ENCODE assay signal across 22 mouse cellular contexts in the genomic region with DNA sequence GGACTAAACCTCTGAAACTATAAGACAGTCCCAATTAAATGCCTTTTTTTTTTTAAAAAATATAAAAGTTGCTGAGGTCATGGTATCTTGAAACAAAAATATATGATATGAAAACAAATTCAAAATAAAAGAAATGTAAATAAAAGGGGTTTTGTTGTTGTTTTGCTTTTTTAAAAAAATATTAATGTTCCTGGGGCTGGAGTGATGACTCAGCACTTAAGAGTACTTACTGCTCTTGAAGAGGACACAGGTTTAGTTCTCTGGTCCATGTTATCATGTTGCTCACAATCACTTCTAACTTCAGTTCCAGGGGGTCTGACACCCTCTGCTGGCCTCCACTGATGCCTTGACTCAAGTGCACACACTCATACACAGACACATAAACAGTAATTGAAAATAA. TPM values are rescaled to one million over a fixed set of nuclear protein-coding genes. Genes with fewer than 3 reads are reported as not detected.
DNase-seq lines count a peak whose midpoint lies in the region; ATAC-seq and TF ChIP-seq lines count a peak whose summit lies in the region.
"Had no signal": no experiment of that assay in that cellular context is flagged by ENCODE, and none has a peak within 500 bp of the region (broad histone marks: within the 10 kb centered on the region; RNA-seq: fewer than 3 reads in every experiment).

No protein-coding gene starts in this region.

- no peak for TF ChIP-seq CTCF in midbrain, postnatal 0 days (IDR thresholded peaks at IDR 0.05)
- TF ChIP-seq CTCF in CH12.LX (conservative IDR thresholded peaks at IDR 0.05 in 1 of 2, IDR thresholded peaks at IDR 0.05 in 1 of 2; ENCODE audit: low read depth in 2 of 2, low read length in 2 of 2): no peak

- dilution Hi-C loops in CH12.LX (cut with MboI; ENCODE audit: extremely low pct_ligation_motif_present, extremely low pct_unique_long_range_greater_than_20kb, low sequenced_read_pairs): no loop called here

- no peak for TF ChIP-seq EP300 in CH12.LX (IDR thresholded peaks at IDR 0.05; ENCODE audit: low read length)

- no peak overlapping the region for H3K27ac ChIP-seq in midbrain, embryonic 11.5 days (ENCODE audit: low read depth, low read length)
- H3K27ac ChIP-seq in midbrain, postnatal 0 days (ENCODE audit: low read depth, low read length): no peak overlapping the region
- H3K27ac ChIP-seq in CH12.LX (ENCODE audit: insufficient read depth, low read depth): no peak overlapping the region
- no peak overlapping the region for H3K27ac ChIP-seq in ES-E14 (ENCODE audit: insufficient read depth, low read depth, low read length, poor library complexity, severe bottlenecking)

- peaks cover 17% of the 10 kb centered on the region for H3K4me1 ChIP-seq in midbrain, embryonic 11.5 days (ENCODE audit: control insufficient read depth, insufficient read depth, low read length)
- H3K4me1 ChIP-seq in midbrain, postnatal 0 days (ENCODE audit: insufficient read depth, low read length): peaks cover 16% of the 10 kb centered on the region
- H3K4me1 ChIP-seq in CH12.LX (ENCODE audit: control insufficient read depth in 1 of 2, insufficient read depth in 2 of 2): peaks cover 10 to 33% of the 10 kb centered on the region in 2 experiments
- no peaks in the 10 kb centered on the region for H3K4me1 ChIP-seq in ES-E14 (ENCODE audit: control insufficient read depth in 2 of 2, insufficient read depth in 2 of 2, low read length in 2 of 2, poor library complexity in 1 of 2)

- H3K4me2 ChIP-seq in midbrain, embryonic 11.5 days: no peak overlapping the region
- H3K4me2 ChIP-seq in midbrain, postnatal 0 days (ENCODE audit: low read depth, low read length, poor library complexity, severe bottlenecking): no peak overlapping the region
- no peak overlapping the region for H3K4me2 ChIP-seq in CH12.LX (ENCODE audit: insufficient read depth, low read depth, poor library complexity, severe bottlenecking)

- H3K4me3 ChIP-seq in midbrain, embryonic 11.5 days (ENCODE audit: low read depth, low read length): no peak overlapping the region
- no peak overlapping the region for H3K4me3 ChIP-seq in midbrain, postnatal 0 days (ENCODE audit: low read depth, low read length)
- H3K4me3 ChIP-seq in CH12.LX (replicated peaks in 1 of 3; ENCODE audit: low read depth in 2 of 3, low read length in 2 of 3, poor library complexity in 1 of 3) (no peak overlapping the region), ES-E14 (ENCODE audit: insufficient read depth in 1 of 2, low read depth in 1 of 2, low read length in 2 of 2, poor library complexity in 1 of 2, severe bottlenecking in 1 of 2) (no peak overlapping the region)

- H3K9me3 ChIP-seq in midbrain, embryonic 11.5 days (ENCODE audit: control insufficient read depth, low read length): no peaks in the 10 kb centered on the region
- H3K9me3 ChIP-seq in midbrain, postnatal 0 days (ENCODE audit: low read length): no peaks in the 10 kb centered on the region
- H3K9me3 ChIP-seq in CH12.LX (replicated peaks; ENCODE audit: low read length): no peaks in the 10 kb centered on the region
- no peaks in the 10 kb centered on the region for H3K9me3 ChIP-seq in ES-E14 (ENCODE audit: control insufficient read depth, insufficient read depth, low read depth, low read length)
- H3K9me3 ChIP-seq: G1E had no signal

- H3K36me3 ChIP-seq in midbrain, embryonic 11.5 days (ENCODE audit: control insufficient read depth, insufficient read depth, low read length): no peaks in the 10 kb centered on the region
- no peaks in the 10 kb centered on the region for H3K36me3 ChIP-seq in midbrain, postnatal 0 days (ENCODE audit: insufficient read depth, low read length)
- H3K36me3 ChIP-seq in CH12.LX (replicated peaks in 1 of 2; ENCODE audit: control insufficient read depth in 1 of 2, insufficient read depth in 1 of 2, low read length in 1 of 2): no peaks in the 10 kb centered on the region
- H3K36me3 ChIP-seq in ES-E14 (ENCODE audit: control insufficient read depth, insufficient read depth, low read length, poor library complexity, severe bottlenecking): no peaks in the 10 kb centered on the region
- H3K36me3 ChIP-seq: G1E had no signal

- TF ChIP-seq POLR2A in CH12.LX (IDR thresholded peaks at IDR 0.05; ENCODE audit: low read depth, low read length): no peak

- peak; percentile 8 for DNase-seq in midbrain, embryonic 11.5 days (ENCODE audit: low spot score, missing footprints)
- no peak for DNase-seq in midbrain, postnatal 0 days (ENCODE audit: low spot score)
- no peak for DNase-seq in CH12.LX (ENCODE audit: extremely low read depth)
- no peak for DNase-seq in ES-E14 (ENCODE audit: low read depth, low spot score)
- no peak for DNase-seq in neural tube, embryonic 10.5 days (ENCODE audit: extremely low spot score, low spot score)
- DNase-seq in gastrocnemius, postnatal 4 days (ENCODE audit: low spot score in 2 of 2): no peak
- DNase-seq: adrenal gland, adult 2 months; adrenal gland, adult 8-10 months; adrenal gland, postnatal 10 days; adrenal gland, postnatal 14 days; adrenal gland, postnatal 25 days; adrenal gland, postnatal 36 days; B cell, adult 2 months; cerebellum, adult 11 months; cerebellum, adult 11-12 months; cerebellum, adult 18-20 months; cerebellum, adult 2 months; cerebellum, adult 8-10 months had no signal

- no peak overlapping the region for H3K9ac ChIP-seq in midbrain, embryonic 11.5 days (ENCODE audit: low read length)
- H3K9ac ChIP-seq in midbrain, postnatal 0 days (replicated peaks; ENCODE audit: low read length, poor library complexity, severe bottlenecking): no peak overlapping the region
- H3K9ac ChIP-seq in CH12.LX (ENCODE audit: insufficient read depth, low read depth) (no peak overlapping the region), ES-E14 (ENCODE audit: insufficient read depth, low read depth, low read length, poor library complexity, severe bottlenecking) (no peak overlapping the region)

- in situ Hi-C loops in CH12.LX (cut with MboI; ENCODE audit: low pct_ligation_motif_present, low pct_unique_long_range_greater_than_20kb, low sequenced_read_pairs) (no loop called here), ES-E14 (cut with MboI; ENCODE audit: low sequenced_read_pairs in 2 of 2, unreplicated experiment in 2 of 2) (no loop called here)

- H3K27me3 ChIP-seq in midbrain, embryonic 11.5 days (ENCODE audit: control insufficient read depth, insufficient read depth, low read length): no peaks in the 10 kb centered on the region
- no peaks in the 10 kb centered on the region for H3K27me3 ChIP-seq in midbrain, postnatal 0 days (ENCODE audit: insufficient read depth, low read length)
- H3K27me3 ChIP-seq in CH12.LX (replicated peaks): no peaks in the 10 kb centered on the region
- H3K27me3 ChIP-seq: Patski had no signal

- no peak for ATAC-seq in midbrain, embryonic 11.5 days (ENCODE audit: low FRiP score)
- no peak for ATAC-seq in midbrain, postnatal 0 days (ENCODE audit: low FRiP score)
- ATAC-seq: activated CD4-positive, CD25-positive, alpha-beta regulatory T cell, adult 4 months; CD4-positive, CD25-positive, alpha-beta regulatory T cell, adult 4 months; Patski had no signal

- TF ChIP-seq RAD21 in CH12.LX (IDR thresholded peaks at IDR 0.05; ENCODE audit: low read depth, low read length): no peak

- no peaks in the 10 kb centered on the region for H3K79me2 ChIP-seq in CH12.LX (replicated peaks; ENCODE audit: control insufficient read depth, extremely low read depth, insufficient read depth, poor library complexity, severe bottlenecking)

TF ChIP-seq in CH12.LX, 34 proteins besides CTCF, POLR2A, EP300 and RAD21:
- TF ChIP-seq PAX5 (IDR thresholded peaks at IDR 0.05; ENCODE audit: low read length) (no peak), MAFK (IDR thresholded peaks at IDR 0.05; ENCODE audit: insufficient replicate concordance, low read length) (peak; percentile 81)

TF ChIP-seq in ES-E14, 5 proteins besides CTCF, POLR2A, EP300 and RAD21:
- no peak for TF ChIP-seq CHD2 (IDR thresholded peaks at IDR 0.05; ENCODE audit: low read depth, low read length)
- TF ChIP-seq HCFC1 (IDR thresholded peaks at IDR 0.05; ENCODE audit: borderline replicate concordance, insufficient read depth, low read length): no peak
- TF ChIP-seq ZNF384 (IDR thresholded peaks at IDR 0.05; ENCODE audit: low read depth, low read length): no peak
- TF ChIP-seq ZC3H11A (IDR thresholded peaks at IDR 0.05; ENCODE audit: borderline replicate concordance, low read depth, low read length): no peak
- TF ChIP-seq MAFK (IDR thresholded peaks at IDR 0.05; ENCODE audit: insufficient read depth, low read depth, low read length): peak; percentile 81

RNA-seq across cellular contexts. Expression of gene Atp1a1, which starts 53.5 kb away (rescaled TPM):
- 81.3 and 87.0 TPM in 2 replicates for polyA plus RNA-seq in midbrain, embryonic 11.5 days (2014; fragmentation: Nextera tagmentation; extraction: Ambion mirVana)
- total RNA-seq in midbrain, postnatal 0 days (2014; rRNA removed): 211 and 235 TPM in 2 replicates
- polyA plus RNA-seq in midbrain, postnatal 0 days (2015; fragmentation: Nextera tagmentation; extraction: Ambion mirVana): 54.7 and 56.7 TPM in 2 replicates
- total RNA-seq in CH12.LX (2012; rRNA removed): 219 and 243 TPM in 2 replicates
- total RNA-seq in CH12.LX (2014; rRNA removed): 206 and 215 TPM in 2 replicates
- 263 and 337 TPM in 2 replicates for polyA plus RNA-seq in CH12.LX (2012; ENCODE audit: insufficient read length, low read depth)
- 485 and 621 TPM in 2 replicates for total RNA-seq in ES-E14 (2012; rRNA removed)
- total RNA-seq in gastrocnemius, postnatal 4 days (2021): 100 to 1,000 TPM; 112 to 117 TPM
